Mouse (Mus musculus) cerebellum, adult 11-12 months (tissue): ENCODE data around the gene Selenoo.

ENCODE experiments used
- DNase-seq: peaks from one replicate; pipeline ENCODE4 v3.0.0; 2022

Selenoo gene

GRCm38 (mm10) chr15:89088607-89089247 is at the start of gene Selenoo:
TSS of gene Selenoo (plus strand) at chr15:89089084.
- peak; percentile 93 for DNase-seq

- no peak for DNase-seq
Observed at GRCm38 (mm10) chr15:89044381-89044780, 44.5 kb upstream of the Selenoo start.

- no peak for DNase-seq
Observed at GRCm38 (mm10) chr15:89046356-89046755, 42.5 kb upstream of the Selenoo start.

- DNase-seq, result no peak
Observed at GRCm38 (mm10) chr15:89054666-89055065, 34.2 kb upstream of the Selenoo start.

- peak; percentile 54 for DNase-seq
Observed at GRCm38 (mm10) chr15:89058736-89059135, 30.1 kb upstream of the Selenoo start.

GRCm38 (mm10) chr15:89059161-89059931 is 29.5 kb upstream of the Selenoo start, which contains the start of gene Panx2:
TSS of gene Panx2 (plus strand) at chr15:89059734.
- DNase-seq, result peak; percentile 80

- DNase-seq, result peak; percentile 75
Observed at GRCm38 (mm10) chr15:89060032-89060681, 28.7 kb upstream of the Selenoo start.

- peak; percentile 50 for DNase-seq
Observed at GRCm38 (mm10) chr15:89060811-89061460, 27.9 kb upstream of the Selenoo start.

GRCm38 (mm10) chr15:89061761-89062517 is 26.9 kb upstream of the Selenoo start:
- peak; percentile 43 for DNase-seq

- peak; percentile 40 for DNase-seq
Observed at GRCm38 (mm10) chr15:89062518-89062910, 26.4 kb upstream of the Selenoo start.

- DNase-seq, result peak; percentile 62
Observed at GRCm38 (mm10) chr15:89063001-89063400, 25.9 kb upstream of the Selenoo start.

GRCm38 (mm10) chr15:89063536-89063935 is 25.3 kb upstream of the Selenoo start:
- peak; percentile 91 for DNase-seq

GRCm38 (mm10) chr15:89064891-89065290 is 24.0 kb upstream of the Selenoo start:
- DNase-seq, result peak; percentile 65

- no peak for DNase-seq
Observed at GRCm38 (mm10) chr15:89067609-89068008, 21.3 kb upstream of the Selenoo start.

GRCm38 (mm10) chr15:89068226-89068625 is 20.7 kb upstream of the Selenoo start:
- DNase-seq, result peak; percentile 39

- no peak for DNase-seq
Observed at GRCm38 (mm10) chr15:89069336-89069840, 19.5 kb upstream of the Selenoo start.

- DNase-seq, result peak; percentile 49
Observed at GRCm38 (mm10) chr15:89070606-89071005, 18.3 kb upstream of the Selenoo start.

- DNase-seq, result no peak
Observed at GRCm38 (mm10) chr15:89073993-89074603, 14.8 kb upstream of the Selenoo start.

GRCm38 (mm10) chr15:89074613-89075477 is 14.0 kb upstream of the Selenoo start, which contains the start of gene Trabd:
TSS of gene Trabd (plus strand) at chr15:89075124.
- DNase-seq, result no peak

GRCm38 (mm10) chr15:89075478-89076147 is 13.3 kb upstream of the Selenoo start:
- peak; percentile 89 for DNase-seq
